Mouse (Mus musculus) MEL (cell line): ENCODE data around the gene Nat8.
"Not testable (repeated sequence)": the region's sequence is repeated elsewhere in the genome, so short reads cannot be mapped to it uniquely, and the experiment has no call there.

Experiments used
- BHLHE40 ChIP-seq: IDR thresholded peaks from 2 replicates; pipeline ENCODE4 v1.6.1; 2012; ENCODE audit warnings: low read depth, mild to moderate bottlenecking, inconsistent platforms, low read length, improper control_type of control experiment, borderline replicate concordance
- CTCF ChIP-seq, 3 experiments: IDR thresholded peaks in 2 of 3; conservative IDR thresholded peaks in 1 of 3; 2 replicates each; pipeline ENCODE4 v1.5.1; 2011 to 2012; ENCODE audit warnings: low read length in 3 of 3, low read depth in 2 of 3, mild to moderate bottlenecking in 2 of 3, improper control_type of control experiment in 1 of 3, inconsistent platforms in 1 of 3, mixed read lengths in 1 of 3, moderate library complexity in 1 of 3; ENCODE audit not compliant: control insufficient read depth in 1 of 3, insufficient read depth in 1 of 3, poor library complexity in 1 of 3, severe bottlenecking in 1 of 3
- E2F4 ChIP-seq: IDR thresholded peaks from 2 replicates; pipeline ENCODE4 v1.6.1; 2011; ENCODE audit warnings: low read depth, low read length, improper control_type of control experiment, borderline replicate concordance
- EP300 ChIP-seq, 2 experiments: IDR thresholded peaks; 2 replicates each; pipeline ENCODE4 v1.6.1; 2011; ENCODE audit warnings: improper control_type of control experiment in 2 of 2, low read length in 2 of 2, low read depth in 1 of 2, mild to moderate bottlenecking in 1 of 2
- ETS1 ChIP-seq: IDR thresholded peaks from 2 replicates; pipeline ENCODE4 v1.6.1; 2012; ENCODE audit warnings: low read depth, mild to moderate bottlenecking, inconsistent platforms, low read length, improper control_type of control experiment, moderate library complexity
- POLR2A ChIP-seq, 2 experiments: IDR thresholded peaks; 2 replicates each; pipeline ENCODE4 v1.6.1; 2011 to 2012; ENCODE audit warnings: low read length in 2 of 2, mild to moderate bottlenecking in 2 of 2, control low read depth in 1 of 2, improper control_type of control experiment in 1 of 2, low read depth in 1 of 2, moderate library complexity in 1 of 2; ENCODE audit not compliant: control insufficient read depth in 1 of 2, insufficient read depth in 1 of 2, poor library complexity in 1 of 2
- RCOR1 ChIP-seq: IDR thresholded peaks from 2 replicates; pipeline ENCODE4 v1.6.1; 2012; ENCODE audit warnings: low read depth, mild to moderate bottlenecking, inconsistent platforms, low read length, improper control_type of control experiment

GRCm38 (mm10) chr6:85810514-85810913, 21.4 kb downstream of the Nat8 start:
- TF ChIP-seq POLR2A (IDR thresholded peaks at IDR 0.05; ENCODE audit: control insufficient read depth in 1 of 2, insufficient read depth in 1 of 2, low read depth in 1 of 2, low read length in 2 of 2, poor library complexity in 1 of 2); ETS1; BHLHE40; E2F4; CTCF (IDR thresholded peaks at IDR 0.05 in 2 of 3, conservative IDR thresholded peaks at IDR 0.05 in 1 of 3; ENCODE audit: control insufficient read depth in 1 of 3, insufficient read depth in 1 of 3, low read depth in 2 of 3, low read length in 3 of 3, poor library complexity in 1 of 3, severe bottlenecking in 1 of 3); RCOR1; EP300 (IDR thresholded peaks at IDR 0.05; ENCODE audit: low read depth in 1 of 2, low read length in 2 of 2): not testable (repeated sequence)
